Mouse (Mus musculus) stomach, embryonic 16.5 days (tissue): ENCODE data around the gene Spef1. TPM values are rescaled to one million over a fixed set of nuclear protein-coding genes. Genes with fewer than 3 reads are reported as not detected.

Experiments used
- ATAC-seq: fragments of 200-750 bp; cut with Nextera tagmentation; 2 replicates; pipeline ENCODE4 v1.8.0; 2017; ENCODE audit warnings: moderate number of reproducible peaks, moderate TSS enrichment; ENCODE audit not compliant: insufficient read depth, low FRiP score
- H3K27ac ChIP-seq: fragments of 300-500 bp; sonication (generic); 2 replicates; pipeline ENCODE4 v1.5.1; 2014; ENCODE audit warnings: low read length
- H3K27me3 ChIP-seq: fragments of 300-500 bp; sonication (generic); 2 replicates; pipeline ENCODE4 v1.6.1; 2014; ENCODE audit warnings: low read length, control low read depth, mixed read lengths; ENCODE audit not compliant: control insufficient read depth, insufficient read depth
- H3K36me3 ChIP-seq: fragments of 300-500 bp; sonication (generic); 2 replicates; pipeline ENCODE4 v1.6.1; 2014; ENCODE audit warnings: low read length; ENCODE audit not compliant: control insufficient read depth, insufficient read depth
- H3K4me1 ChIP-seq: fragments of 300-500 bp; sonication (generic); 2 replicates; pipeline ENCODE4 v1.6.1; 2014; ENCODE audit warnings: low read length, control low read depth, mixed read lengths; ENCODE audit not compliant: control insufficient read depth, insufficient read depth
- H3K4me2 ChIP-seq: fragments of 300-500 bp; sonication (generic); 2 replicates; pipeline ENCODE4 v1.6.1; 2014; ENCODE audit warnings: low read depth, low read length, mixed read lengths
- H3K4me3 ChIP-seq: fragments of 300-500 bp; sonication (generic); replicated peaks from 2 replicates; pipeline ENCODE4 v1.5.1; 2014; ENCODE audit warnings: mild to moderate bottlenecking, low read length
- H3K9ac ChIP-seq: fragments of 300-500 bp; sonication (generic); 2 replicates; pipeline ENCODE4 v1.6.1; 2014; ENCODE audit warnings: low read length
- H3K9me3 ChIP-seq: fragments of 300-500 bp; sonication (generic); replicated peaks from 2 replicates; pipeline ENCODE4 v1.6.1; 2016; ENCODE audit warnings: low read length, control low read depth; ENCODE audit not compliant: control insufficient read depth
- WGBS: fragments of 180-500 bp; shearing (Covaris S2); extraction: QIAGEN DNeasy Blood & Tissue Kit; methylation state at CpG from one replicate; pipeline ENCODE4 v1.1.7; 2014; 5-methylcytosine and 5-hydroxymethylcytosine counted together
- polyA plus RNA-seq: library from polyadenylated mRNA; unstranded; fragments of >200 nt; fragmentation: Nextera tagmentation; extraction: Ambion mirVana; gene quantifications from 2 replicates; pipeline ENCODE4 v1.2.1, GENCODE M21; 2015

Gene Spef1
- polyA plus RNA-seq, 1 experiment from 2014 or later: 3.6 TPM

DNA sequence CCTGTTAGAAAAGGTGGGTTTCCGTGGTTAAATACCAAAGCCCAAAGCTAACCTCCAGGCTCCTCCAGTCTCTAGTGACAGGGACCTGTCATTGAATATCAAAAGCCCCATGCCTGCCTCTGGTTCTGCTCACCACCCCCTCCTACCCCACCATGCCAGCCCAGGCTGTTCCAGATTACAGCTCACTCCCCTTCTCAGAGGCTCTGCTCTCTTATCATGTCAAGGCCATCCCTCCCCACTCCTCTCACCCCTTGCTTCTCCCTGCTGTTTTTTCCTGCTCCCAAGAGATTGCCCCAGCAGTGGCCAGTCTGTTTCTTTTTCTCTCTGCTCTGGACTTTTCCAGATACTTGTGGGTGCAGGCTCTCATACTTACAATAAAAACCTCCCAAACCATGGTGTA lies 36.5 kb upstream of the Spef1 start:
- Histone ChIP-seq H3K4me3 (no peak overlapping the region), H3K4me1 (no peaks in the 10 kb centered on the region), H3K36me3 (no peaks in the 10 kb centered on the region), H3K27me3 (peaks cover 3% of the 10 kb centered on the region; the same call in 1 of the 2 replicates), H3K9ac (no peak overlapping the region), H3K27ac (no peak overlapping the region), H3K9me3 (no peaks in the 10 kb centered on the region), H3K4me2 (no peak overlapping the region)
- ATAC-seq: peak; percentile 75; the same call in 1 of the 2 replicates
- 50% methylated on average over 1 of the region's 1 CpGs for WGBS

DNA sequence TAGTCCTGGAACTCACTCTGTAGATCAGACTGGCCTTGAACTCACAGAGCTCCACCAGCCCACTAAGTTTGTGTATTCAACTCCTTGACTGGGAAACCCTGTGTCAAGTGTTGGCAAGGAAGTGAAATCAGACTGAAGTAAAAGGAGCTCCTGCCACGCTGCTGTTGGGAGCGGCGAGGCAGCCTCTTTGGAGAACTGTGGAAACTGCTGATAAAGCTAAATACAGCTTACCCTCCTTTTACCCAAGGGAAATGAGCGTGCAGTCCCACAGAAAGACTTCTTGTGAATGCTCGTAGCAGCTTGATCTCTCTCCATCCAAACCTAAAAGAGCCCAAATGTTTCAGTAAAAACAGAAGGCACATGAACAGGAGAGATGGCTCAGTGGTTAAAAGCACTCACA lies 35.5 kb upstream of the Spef1 start:
- Histone ChIP-seq H3K27me3 (peaks cover 2% of the 10 kb centered on the region; the same call in 1 of the 2 replicates), H3K27ac (no peak overlapping the region)
- no peak for ATAC-seq

DNA sequence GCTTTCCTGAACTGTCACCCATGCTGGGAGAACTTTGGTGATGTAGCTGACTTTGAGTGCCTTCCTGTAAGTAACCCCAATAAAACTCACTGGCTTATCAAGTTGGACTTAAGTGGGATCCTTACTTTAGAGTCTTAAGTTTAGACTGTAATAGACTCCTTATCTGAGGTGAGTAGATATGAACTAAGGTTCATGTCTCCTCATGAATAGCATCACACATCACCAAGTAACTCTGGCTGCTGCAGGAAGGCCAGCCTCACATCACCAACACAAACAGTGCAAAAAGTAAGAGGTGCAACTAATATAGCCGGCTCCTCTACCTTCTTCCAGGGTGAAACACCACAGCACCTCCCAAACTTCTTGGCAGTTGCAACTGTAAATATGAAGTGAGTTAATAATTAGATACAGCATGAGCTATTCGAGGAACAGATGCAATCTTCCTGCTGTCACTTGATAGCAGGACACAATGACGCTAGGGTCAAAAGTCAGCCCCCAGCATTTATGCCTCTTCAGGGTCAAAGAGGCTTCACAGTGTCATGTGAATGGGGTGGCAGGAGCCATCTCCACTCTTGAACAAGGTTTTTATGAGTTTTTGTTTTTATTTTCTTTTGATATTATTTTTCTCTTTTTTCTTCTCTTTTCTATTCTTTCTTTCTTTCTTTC lies 34.9 kb upstream of the Spef1 start:
- Histone ChIP-seq H3K9me3 (no peaks in the 10 kb centered on the region), H3K4me2 (no peak overlapping the region), H3K4me1 (no peaks in the 10 kb centered on the region), H3K27me3 (no peaks in the 10 kb centered on the region), H3K27ac (no peak overlapping the region), H3K4me3 (no peak overlapping the region), H3K36me3 (no peaks in the 10 kb centered on the region), H3K9ac (no peak overlapping the region)
- ATAC-seq: no peak
- WGBS: 58% methylated on average over 3 of the region's 3 CpGs

More for the DNA sequence above, 35.5 kb upstream of the Spef1 start:
- 44% methylated on average over 5 of the region's 5 CpGs for WGBS
- H3K4me1 ChIP-seq: no peaks in the 10 kb centered on the region
- no peak overlapping the region for H3K4me3 ChIP-seq
- no peak overlapping the region for H3K9ac ChIP-seq
- no peaks in the 10 kb centered on the region for H3K9me3 ChIP-seq
- no peaks in the 10 kb centered on the region for H3K36me3 ChIP-seq
- no peak overlapping the region for H3K4me2 ChIP-seq

DNA sequence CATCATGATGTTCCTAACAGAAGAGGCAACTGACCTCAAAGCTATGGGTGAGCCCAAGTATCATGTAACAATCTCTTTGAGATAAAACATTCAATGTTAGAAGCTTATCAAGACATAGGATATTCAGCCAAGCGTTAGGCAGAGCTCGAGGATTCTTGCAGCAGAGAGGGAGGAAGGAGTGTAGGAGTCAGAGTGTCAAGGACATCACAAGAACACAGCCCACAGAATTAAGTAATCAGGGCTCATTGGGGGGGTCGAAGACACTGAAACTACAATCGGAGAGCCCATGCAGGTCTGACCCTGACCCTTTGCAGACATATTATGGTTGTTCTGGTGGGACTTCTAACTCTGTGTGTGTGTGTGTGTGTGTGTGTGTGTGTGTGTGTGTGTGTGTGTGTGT lies 32.9 kb upstream of the Spef1 start:
- ATAC-seq: no peak
- no peaks in the 10 kb centered on the region for H3K27me3 ChIP-seq
- no peak overlapping the region for H3K4me3 ChIP-seq
- no peak overlapping the region for H3K27ac ChIP-seq
- no peaks in the 10 kb centered on the region for H3K4me1 ChIP-seq
- 58% methylated on average over 4 of the region's 4 CpGs for WGBS
- no peaks in the 10 kb centered on the region for H3K9me3 ChIP-seq
- no peaks in the 10 kb centered on the region for H3K36me3 ChIP-seq
- H3K4me2 ChIP-seq: no peak overlapping the region
- no peak overlapping the region for H3K9ac ChIP-seq

DNA sequence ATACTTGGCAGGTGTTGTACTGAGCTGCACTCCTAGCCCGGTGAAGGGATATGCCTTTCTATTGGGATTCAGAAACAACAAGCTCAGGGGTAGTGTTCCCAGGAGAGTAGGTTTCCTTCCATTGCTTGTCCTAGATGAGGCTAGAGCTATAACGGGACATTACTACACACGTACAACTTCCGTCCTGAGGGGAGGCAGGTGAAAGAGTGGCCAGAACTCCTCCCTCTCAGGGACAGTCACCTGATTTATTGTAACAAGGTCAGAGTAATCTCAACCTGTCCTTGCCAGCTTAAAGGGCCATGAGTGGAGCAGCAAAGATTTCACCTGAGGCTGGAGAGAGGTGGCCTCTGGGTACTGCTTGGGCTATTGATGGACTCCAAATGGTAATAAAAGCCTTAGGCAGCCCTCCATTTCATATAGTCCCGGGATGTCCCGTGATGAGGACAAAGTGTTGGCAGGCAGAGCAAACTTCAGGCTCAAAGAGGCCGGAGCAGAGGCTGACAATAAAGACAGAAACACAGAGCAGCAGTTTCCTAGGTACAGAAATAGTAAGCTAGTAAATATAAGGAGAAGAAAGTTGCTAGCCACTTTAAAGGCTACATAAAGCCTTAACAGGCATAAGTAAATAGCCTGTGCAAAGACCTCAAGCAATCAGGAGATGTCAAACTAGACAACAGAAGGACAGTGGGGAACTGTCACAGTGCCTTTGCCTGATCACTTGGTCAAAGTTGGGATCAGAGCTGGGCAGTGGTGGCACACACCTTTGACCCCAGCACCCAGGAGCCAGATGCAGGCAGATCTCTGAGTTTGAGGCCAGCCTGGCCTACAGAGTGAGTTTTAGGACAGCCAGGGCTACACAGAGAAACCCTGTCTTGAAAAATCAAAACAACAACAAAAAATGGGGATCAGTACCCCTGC lies 29.1 kb upstream of the Spef1 start:
- Histone ChIP-seq H3K9me3 (no peaks in the 10 kb centered on the region), H3K4me2 (no peak overlapping the region), H3K4me1 (peaks cover 10% of the 10 kb centered on the region; the same call in 1 of the 2 replicates), H3K9ac (no peak overlapping the region), H3K4me3 (no peak overlapping the region), H3K27ac (no peak overlapping the region), H3K27me3 (no peaks in the 10 kb centered on the region), H3K36me3 (no peaks in the 10 kb centered on the region)
- no peak for ATAC-seq
- 68% methylated on average over 7 of the region's 7 CpGs for WGBS

DNA sequence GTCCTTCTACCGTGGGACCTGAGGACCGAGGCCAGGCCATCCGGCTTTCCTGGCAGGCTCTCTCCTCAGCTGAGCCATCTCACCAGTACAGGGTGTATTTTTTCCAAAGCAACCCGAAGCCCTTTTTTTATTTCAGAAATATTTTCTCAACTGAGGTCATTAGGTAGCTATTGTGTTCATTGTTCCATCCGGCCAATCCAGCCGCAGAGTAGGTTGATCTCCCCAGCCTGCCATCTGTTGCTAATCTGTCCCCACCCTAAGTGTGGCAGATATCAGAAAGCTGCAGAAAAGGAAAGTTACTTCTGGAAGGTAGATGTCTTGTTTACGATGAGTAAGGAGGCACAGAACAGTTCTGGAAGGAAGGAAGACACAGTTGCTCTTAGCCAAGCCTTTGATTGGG lies 26.7 kb upstream of the Spef1 start:
- Histone ChIP-seq H3K4me2 (no peak overlapping the region), H3K9me3 (no peaks in the 10 kb centered on the region), H3K36me3 (no peaks in the 10 kb centered on the region), H3K4me1 (peaks cover 21% of the 10 kb centered on the region), H3K27ac (no peak overlapping the region; the same call in 1 of the 2 replicates), H3K9ac (peak overlapping the region; percentile 1; the same call in 1 of the 2 replicates), H3K27me3 (no peaks in the 10 kb centered on the region), H3K4me3 (no peak overlapping the region)
- 75% methylated on average over 7 of the region's 7 CpGs for WGBS
- no peak for ATAC-seq

DNA sequence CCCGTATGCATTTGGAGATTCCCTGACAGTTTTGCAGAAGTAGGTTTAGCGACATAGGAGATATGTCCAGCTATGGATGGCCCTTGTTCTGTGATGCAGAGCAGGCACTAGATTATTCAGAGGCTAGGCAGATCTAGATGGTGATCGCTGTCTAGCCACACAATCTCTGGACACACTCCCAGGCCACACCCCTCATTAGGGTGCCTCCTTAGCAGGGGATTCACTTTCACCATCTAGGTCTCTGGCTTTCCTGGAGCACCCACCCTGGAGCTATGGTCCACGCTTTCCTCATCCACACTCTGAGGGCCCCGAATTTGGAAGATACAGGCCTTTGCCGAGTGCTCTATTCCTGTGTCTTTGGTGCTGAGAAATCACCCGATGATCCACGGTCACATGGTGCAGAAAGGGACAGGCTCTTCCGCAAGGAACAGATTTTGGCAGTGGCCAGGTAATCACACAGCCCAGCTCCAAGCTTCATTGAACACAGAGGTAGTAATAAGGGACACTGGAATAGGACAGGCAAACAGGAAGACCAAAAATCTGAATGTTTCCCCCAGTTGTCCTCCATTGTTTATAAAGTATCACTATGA lies 24.0 kb upstream of the Spef1 start:
- no peaks in the 10 kb centered on the region for H3K27me3 ChIP-seq
- peak overlapping the region; percentile 70 for H3K4me2 ChIP-seq
- no peaks in the 10 kb centered on the region for H3K9me3 ChIP-seq
- H3K36me3 ChIP-seq: no peaks in the 10 kb centered on the region
- WGBS: 62% methylated on average over 9 of the region's 9 CpGs
- H3K4me1 ChIP-seq: peaks cover 21% of the 10 kb centered on the region
- ATAC-seq: no peak
- peak overlapping the region; percentile 91 for H3K27ac ChIP-seq
- peak overlapping the region; percentile 81 for H3K9ac ChIP-seq
- peak overlapping the region; percentile 58 for H3K4me3 ChIP-seq

DNA sequence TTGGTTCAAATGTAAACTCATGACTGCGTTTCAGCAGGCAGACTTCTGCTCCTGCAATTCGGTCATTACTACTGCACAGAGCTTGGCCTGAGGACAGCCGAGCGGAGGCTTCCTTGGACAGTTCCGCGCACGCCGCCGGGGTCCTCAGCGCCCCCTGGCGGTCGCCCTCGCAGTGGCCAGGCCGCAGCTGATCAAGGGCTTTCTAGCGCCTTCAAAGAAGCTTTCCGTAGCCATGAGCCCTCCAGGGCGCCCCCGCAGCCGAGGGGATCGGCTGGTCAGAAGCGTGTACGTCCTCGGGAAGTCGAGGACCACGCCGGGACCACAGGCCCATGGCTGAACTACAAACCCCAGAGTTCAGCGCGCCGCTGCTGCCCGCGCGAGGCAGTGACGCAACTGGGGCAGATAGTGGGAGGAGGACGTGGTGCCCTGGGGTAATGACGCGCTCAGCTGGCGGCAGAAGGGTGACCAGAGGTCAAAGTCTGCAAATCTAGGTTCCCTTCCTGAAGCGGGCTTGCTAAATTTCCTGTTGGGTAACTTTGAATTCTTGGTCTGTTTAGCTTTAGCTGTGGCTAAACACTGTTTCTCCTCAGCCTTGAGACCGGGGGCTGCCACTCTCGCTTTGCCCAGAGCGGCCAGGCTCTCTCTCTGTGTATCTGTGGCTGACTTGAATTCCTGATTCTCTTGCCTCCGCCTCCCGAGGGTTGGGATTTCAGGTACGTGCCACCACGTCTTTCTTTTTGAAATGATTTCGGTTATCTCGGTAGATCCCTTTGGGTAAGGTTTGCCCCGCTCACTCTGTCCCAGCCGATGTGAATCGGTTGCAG lies 23.1 kb upstream of the Spef1 start:
- H3K27me3 ChIP-seq: no peaks in the 10 kb centered on the region
- peak overlapping the region; percentile 91 for H3K27ac ChIP-seq
- peak; percentile 96 for ATAC-seq
- WGBS: under 1% methylated on average over 50 of the region's 50 CpGs
- peaks cover 25% of the 10 kb centered on the region for H3K4me1 ChIP-seq
- peak overlapping the region; percentile 70 for H3K4me2 ChIP-seq
- H3K9ac ChIP-seq: peak overlapping the region; percentile 81
- peak overlapping the region; percentile 58 for H3K4me3 ChIP-seq
- H3K9me3 ChIP-seq: no peaks in the 10 kb centered on the region
- no peaks in the 10 kb centered on the region for H3K36me3 ChIP-seq
